Mouse (Mus musculus) embryo, embryonic 9.5 days (tissue): ENCODE results near the gene Ceacam18.
A peak's percentile ranks its signal among the peaks of the same experiment; 100 is the strongest.
"Not testable (repeated sequence)": the region's sequence is repeated elsewhere in the genome, so short reads cannot be mapped to it uniquely, and the experiment has no call there.

Experiments used
- DNase-seq: peaks from one replicate; pipeline ENCODE4 v3.0.0-alpha.2; 2017; ENCODE audit errors: extremely low spot score

The Ceacam18 gene

DNA sequence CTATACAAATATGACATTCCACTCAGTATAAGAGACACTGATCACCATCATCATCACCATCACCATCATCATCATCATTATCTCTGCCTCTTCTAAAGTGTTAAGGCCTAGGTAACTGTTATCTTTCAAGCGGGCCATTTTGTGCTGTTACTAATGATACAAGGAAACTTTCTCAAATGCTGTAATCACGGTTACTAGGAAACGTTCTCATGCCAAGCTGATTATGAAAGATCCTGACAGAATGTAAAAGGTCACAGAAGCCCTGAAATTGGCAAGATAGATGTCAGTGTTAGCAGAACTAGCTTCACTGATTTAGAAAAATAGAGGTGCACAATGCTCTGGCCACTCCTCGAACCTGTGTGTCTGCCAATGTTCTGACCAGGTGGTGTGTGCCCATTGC is 32.7 kb downstream of the Ceacam18 start:
- not testable (repeated sequence) for DNase-seq

DNA sequence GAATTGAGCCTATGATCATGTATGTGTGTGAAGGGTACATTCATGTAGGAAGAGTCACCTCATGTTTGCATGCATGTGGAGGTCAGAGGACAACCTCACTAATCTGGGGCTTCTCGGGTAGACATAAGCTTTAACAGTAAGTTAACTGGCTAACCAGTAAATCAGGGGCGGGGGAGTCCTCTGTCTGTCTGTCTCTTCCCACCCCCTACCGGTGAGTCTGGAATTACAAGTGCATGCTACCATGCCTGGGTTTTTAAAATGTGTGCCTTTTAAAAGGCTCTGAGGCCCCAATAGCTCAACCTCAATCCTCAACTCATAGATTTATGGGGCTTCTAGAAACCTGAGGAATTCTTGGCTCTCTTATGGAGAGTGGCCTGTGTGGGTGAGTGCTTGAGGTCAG is 34.1 kb downstream of the Ceacam18 start:
- peak; percentile 39 for DNase-seq

- DNase-seq: no peak
Observed at GRCm38 (mm10) chr7:43671064-43671808, 36.7 kb downstream of the Ceacam18 start.

DNA sequence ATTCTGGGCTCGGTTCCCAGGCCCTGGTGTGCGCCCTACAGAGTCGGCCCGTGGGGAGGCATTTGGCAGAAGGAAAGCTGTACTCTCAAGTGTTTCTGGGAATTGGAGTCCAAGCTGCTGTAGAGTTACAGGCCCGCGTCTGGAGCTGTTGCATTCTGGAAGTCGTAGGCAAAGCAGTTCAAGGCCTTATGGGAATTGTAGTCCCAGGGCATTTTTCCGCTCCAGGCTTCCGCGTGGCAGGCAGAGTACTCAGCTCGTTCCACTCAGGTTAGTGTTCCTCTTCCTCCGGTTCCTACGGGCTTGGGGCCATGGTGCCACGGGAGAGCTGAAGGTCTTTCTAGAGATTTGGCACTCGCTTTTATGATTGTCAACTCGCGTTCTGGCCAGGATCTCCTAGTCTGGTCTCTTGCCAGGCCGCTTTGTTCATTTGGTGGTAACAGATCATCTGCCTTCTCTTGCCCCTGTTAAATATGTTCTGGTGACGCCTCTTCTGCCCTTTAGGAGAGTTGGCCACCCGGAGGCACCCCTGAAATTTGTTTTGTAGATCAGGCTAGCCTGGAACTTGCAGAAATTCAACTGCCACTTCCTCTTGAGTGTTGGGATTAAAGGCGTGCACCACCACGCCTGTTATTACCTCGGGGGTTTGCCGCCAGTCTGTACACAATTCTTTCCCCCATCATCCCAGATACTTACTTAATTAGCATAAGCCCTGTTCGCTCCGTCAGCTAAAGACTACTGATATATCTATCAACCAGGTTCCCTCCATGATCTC is 37.5 kb downstream of the Ceacam18 start, which contains the start of gene Ctu1:
Gene Ctu1, plus strand, starts transcription at position 208 of the 772 bp plus-strand sequence.
- DNase-seq: peak; percentile 83

DNA sequence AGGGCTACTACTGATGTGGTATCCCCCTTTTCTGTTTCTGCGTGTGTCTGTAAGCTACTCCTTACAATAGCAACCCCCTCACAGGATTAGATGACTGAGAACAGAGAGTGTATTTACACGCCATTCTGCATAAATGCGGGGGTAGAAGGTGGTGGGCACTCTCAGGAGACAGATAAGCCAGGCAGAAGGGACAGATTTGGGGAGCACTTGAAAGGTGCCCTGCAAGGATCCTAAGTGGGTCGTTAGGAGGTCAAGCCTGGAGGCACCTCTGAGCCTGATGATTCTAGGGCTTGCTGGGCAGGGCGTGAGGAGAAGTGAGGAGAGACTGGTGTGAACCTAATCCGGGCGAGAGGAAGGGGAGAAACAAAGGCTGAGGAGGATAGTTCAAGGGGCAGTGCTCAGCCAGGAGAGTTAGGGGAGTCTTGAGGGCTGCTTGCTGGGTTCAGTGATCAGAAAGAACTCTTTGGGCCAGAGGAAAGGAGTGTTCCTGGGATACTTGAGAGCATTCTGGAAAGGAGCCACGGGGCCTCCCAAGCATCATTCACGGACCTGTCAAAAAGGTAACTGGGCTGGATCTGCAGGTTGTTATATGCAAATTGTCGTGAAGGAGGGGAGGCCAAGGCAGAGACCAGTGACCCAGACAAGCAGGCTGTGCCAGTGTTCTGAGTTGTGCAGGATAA is 38.2 kb downstream of the Ceacam18 start:
- peak; percentile 21 for DNase-seq

DNA sequence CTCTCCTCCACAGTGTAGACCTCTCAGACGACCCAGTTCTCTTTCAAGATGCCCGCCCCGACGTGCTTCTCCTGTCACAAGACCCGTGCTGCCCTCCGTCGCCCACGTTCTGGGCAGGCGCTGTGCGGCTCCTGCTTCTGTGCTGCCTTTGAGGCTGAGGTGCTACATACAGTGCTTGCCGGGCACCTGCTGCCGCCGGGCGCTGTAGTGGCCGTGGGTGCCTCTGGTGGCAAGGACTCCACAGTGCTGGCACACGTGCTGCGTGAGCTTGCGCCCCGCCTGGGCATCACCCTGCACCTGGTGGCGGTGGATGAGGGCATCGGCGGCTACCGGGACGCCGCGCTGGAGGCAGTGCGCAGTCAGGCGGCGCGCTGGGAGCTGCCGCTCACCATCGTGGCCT is 40.6 kb downstream of the Ceacam18 start:
- no peak for DNase-seq

DNA sequence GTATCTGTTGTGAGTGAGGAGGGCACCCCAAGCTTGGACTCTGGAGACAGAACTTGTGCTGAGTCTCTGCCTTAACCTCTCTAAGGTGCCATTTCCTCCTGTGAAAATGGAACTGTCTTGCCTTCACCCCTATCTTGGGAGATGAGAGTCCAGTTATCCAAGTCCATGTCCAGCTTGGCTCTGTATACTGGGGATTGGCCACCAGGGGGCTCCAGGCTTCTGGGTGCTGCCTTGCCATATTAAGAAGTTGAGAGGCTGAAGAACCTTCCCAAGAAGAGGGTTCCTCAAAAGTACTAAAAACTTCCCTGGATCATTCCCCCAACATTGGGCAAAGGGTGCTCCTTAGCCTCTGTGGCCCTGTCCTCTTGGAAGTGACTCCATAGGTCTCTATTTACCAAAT is 44.0 kb downstream of the Ceacam18 start:
- DNase-seq: peak; percentile 27

GRCm38 (mm10) chr7:43680960-43681359 is 46.5 kb downstream of the Ceacam18 start:
- peak; percentile 66 for DNase-seq

DNA sequence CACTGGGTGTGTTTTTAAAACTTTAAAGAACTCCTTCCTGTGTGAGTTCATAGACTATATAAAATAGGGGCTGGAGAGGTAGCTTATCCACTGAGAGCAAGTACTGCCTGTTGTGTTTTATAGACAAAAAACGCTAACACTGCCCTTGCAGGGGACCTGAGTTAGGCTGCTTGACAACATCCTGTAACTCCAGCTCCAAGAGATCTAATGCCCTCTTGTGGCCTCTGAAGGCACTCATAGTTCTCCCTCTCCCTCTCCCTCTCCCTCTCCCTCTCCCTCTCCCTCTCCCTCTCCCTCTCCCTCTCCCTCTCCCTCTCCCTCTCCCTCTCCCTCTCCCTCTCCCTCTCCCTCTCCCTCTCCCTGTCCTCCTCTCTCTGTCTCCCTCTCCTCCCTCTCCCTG is 48.0 kb downstream of the Ceacam18 start:
- DNase-seq: not testable (repeated sequence)

DNA sequence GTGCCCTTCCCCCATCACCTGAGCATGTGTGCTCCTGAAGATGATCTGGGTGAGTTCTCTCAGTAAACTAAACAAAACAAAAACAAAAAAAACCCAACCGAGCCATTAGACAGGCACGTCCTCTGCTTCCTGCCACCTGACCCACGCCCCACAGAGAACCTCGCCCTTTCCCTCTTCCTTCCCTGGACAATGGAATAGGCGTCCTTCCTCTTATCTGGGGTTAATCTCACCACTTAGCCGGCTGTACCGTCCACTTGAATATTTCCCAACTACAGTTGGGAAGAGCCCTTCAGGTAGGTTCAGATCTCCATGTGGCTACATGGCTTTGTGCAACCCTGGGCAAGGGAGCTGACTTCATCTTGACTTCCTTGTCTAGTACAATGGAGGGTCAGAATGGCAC is 50.6 kb downstream of the Ceacam18 start:
- no peak for DNase-seq

DNA sequence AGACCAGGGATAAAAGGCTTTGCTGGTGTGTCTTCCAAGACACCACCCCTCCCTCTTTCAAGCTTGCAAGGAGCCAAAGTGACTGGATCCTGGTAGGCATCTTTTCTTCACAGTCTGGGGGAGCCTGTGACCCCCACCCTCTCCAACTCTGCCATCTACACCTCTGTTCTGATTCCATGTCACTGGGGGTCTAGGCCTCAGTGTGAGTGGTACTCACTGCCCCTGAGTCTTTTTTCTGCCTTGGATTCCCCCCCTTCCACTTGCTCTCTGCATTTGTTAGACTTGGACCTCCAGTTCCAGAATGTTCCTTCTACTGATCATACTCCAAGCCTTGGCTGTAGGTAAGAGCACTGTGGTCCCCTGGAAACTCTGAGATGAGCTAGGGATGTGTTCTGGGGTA is 55.6 kb downstream of the Ceacam18 start, which contains the start of gene Klk14:
Gene Klk14, plus strand, starts transcription at position 301 of the 400 bp plus-strand sequence.
- DNase-seq: no peak
